Mouse (Mus musculus) T-cell, adult 2 months (primary cell): Measurements from ENCODE around the gene Fam118b.

Experiments used
- DNase-seq: peaks from one replicate; pipeline ENCODE4 v3.0.0; 2022; ENCODE audit warnings: low spot score

Gene Fam118b

GRCm38 (mm10) chr9:35267146-35267975 lies at the start of gene Fam118b, which contains the start of gene Rpusd4:
Gene Fam118b (minus strand): TSS chr9:35267805.
Gene Rpusd4 (plus strand): TSS chr9:35267865.
- DNase-seq = peak; percentile 92

- DNase-seq = no peak
Observed at GRCm38 (mm10) chr9:35316771-35317211, 49.2 kb upstream of the Fam118b start.

GRCm38 (mm10) chr9:35314254-35314653 lies 46.6 kb upstream of the Fam118b start:
- DNase-seq = no peak

GRCm38 (mm10) chr9:35313601-35314000 lies 46.0 kb upstream of the Fam118b start:
- DNase-seq = no peak

GRCm38 (mm10) chr9:35312516-35312915 lies 44.9 kb upstream of the Fam118b start:
- no peak for DNase-seq

GRCm38 (mm10) chr9:35310377-35310776 lies 42.8 kb upstream of the Fam118b start:
- no peak for DNase-seq

GRCm38 (mm10) chr9:35307461-35307860 lies 39.9 kb upstream of the Fam118b start:
- no peak for DNase-seq

GRCm38 (mm10) chr9:35302172-35302571 lies 34.6 kb upstream of the Fam118b start:
- no peak for DNase-seq

- DNase-seq = no peak
Observed at GRCm38 (mm10) chr9:35297791-35298190, 30.2 kb upstream of the Fam118b start.

- DNase-seq = no peak
Observed at GRCm38 (mm10) chr9:35293465-35293864, 25.9 kb upstream of the Fam118b start.

- no peak for DNase-seq
Observed at GRCm38 (mm10) chr9:35290916-35291315, 23.3 kb upstream of the Fam118b start.

- DNase-seq = no peak
Observed at GRCm38 (mm10) chr9:35290417-35290816, 22.8 kb upstream of the Fam118b start.

GRCm38 (mm10) chr9:35289992-35290391 lies 22.4 kb upstream of the Fam118b start:
- no peak for DNase-seq

GRCm38 (mm10) chr9:35286351-35286750 lies 18.7 kb upstream of the Fam118b start:
- no peak for DNase-seq

- no peak for DNase-seq
Observed at GRCm38 (mm10) chr9:35284351-35284750, 16.7 kb upstream of the Fam118b start.

GRCm38 (mm10) chr9:35283415-35284069 lies 15.9 kb upstream of the Fam118b start:
- no peak for DNase-seq

- DNase-seq = no peak
Observed at GRCm38 (mm10) chr9:35282851-35283200, 15.2 kb upstream of the Fam118b start.

- peak; percentile 63 for DNase-seq
Observed at GRCm38 (mm10) chr9:35282006-35282850, 14.6 kb upstream of the Fam118b start.

GRCm38 (mm10) chr9:35278451-35278850 lies 10.8 kb upstream of the Fam118b start:
- DNase-seq = no peak

GRCm38 (mm10) chr9:35277855-35278365 lies 10.3 kb upstream of the Fam118b start:
- DNase-seq = no peak

- DNase-seq = no peak
Observed at GRCm38 (mm10) chr9:35267976-35268715, 541 bp upstream of the Fam118b start.
